Mouse (Mus musculus) CH12.LX (cell line): Measurements from ENCODE around the gene Krtap4-9. TPM values are rescaled to one million over a fixed set of nuclear protein-coding genes. Genes with fewer than 3 reads are reported as not detected.
"Not testable (repeated sequence)": the region's sequence is repeated elsewhere in the genome, so short reads cannot be mapped to it uniquely, and the experiment has no call there.

Experiments
- DNase-seq: peaks from one replicate; pipeline ENCODE4 v3.0.0-alpha.2; 2013; ENCODE audit errors: extremely low read depth
- H3K27ac ChIP-seq: 2 replicates; pipeline ENCODE4 v1.5.1; 2012; ENCODE audit warnings: low read depth, mild to moderate bottlenecking, control low read depth, moderate library complexity; ENCODE audit not compliant: insufficient read depth
- H3K27me3 ChIP-seq: replicated peaks from 2 replicates; pipeline ENCODE3; 2012; ENCODE audit warnings: inconsistent platforms
- H3K36me3 ChIP-seq, 2 experiments: replicated peaks in 1 of 2; 2 replicates each; pipeline versions ENCODE3 to v1.6.1; 2012; ENCODE audit warnings: inconsistent platforms in 1 of 2, low read length in 1 of 2, mild to moderate bottlenecking in 1 of 2, mixed read lengths in 1 of 2, moderate library complexity in 1 of 2; ENCODE audit not compliant: control insufficient read depth in 1 of 2, insufficient read depth in 1 of 2
- H3K4me1 ChIP-seq, 2 experiments: 2 replicates each; pipeline ENCODE4 v1.6.1; 2012; ENCODE audit warnings: inconsistent platforms in 1 of 2, moderate library complexity in 1 of 2; ENCODE audit not compliant: insufficient read depth in 2 of 2, control insufficient read depth in 1 of 2
- H3K4me2 ChIP-seq: 2 replicates; pipeline ENCODE4 v1.6.1; 2012; ENCODE audit warnings: low read depth, mild to moderate bottlenecking, control low read depth; ENCODE audit not compliant: poor library complexity, insufficient read depth, severe bottlenecking
- H3K4me3 ChIP-seq, 3 experiments: fragments of 150-350 bp in 1 of 3; sonication (generic) in 1 of 3; replicated peaks in 1 of 3; 2 replicates each; pipeline versions ENCODE3 to v1.5.1; 2011 to 2012; ENCODE audit warnings: low read depth in 2 of 3, low read length in 2 of 3, mild to moderate bottlenecking in 2 of 3, moderate library complexity in 2 of 3, control low read depth in 1 of 3, improper control_type of control experiment in 1 of 3, inconsistent platforms in 1 of 3, mixed read lengths in 1 of 3; ENCODE audit not compliant: poor library complexity in 1 of 3
- H3K79me2 ChIP-seq: replicated peaks from 2 replicates; pipeline ENCODE4 v1.6.1; 2012; ENCODE audit warnings: mild to moderate bottlenecking, moderate library complexity; ENCODE audit not compliant: control insufficient read depth, poor library complexity, insufficient read depth, severe bottlenecking; ENCODE audit errors: extremely low read depth
- H3K9ac ChIP-seq: 2 replicates; pipeline ENCODE4 v1.6.1; 2012; ENCODE audit warnings: low read depth, mild to moderate bottlenecking, control low read depth, moderate library complexity; ENCODE audit not compliant: insufficient read depth
- H3K9me3 ChIP-seq: replicated peaks from 2 replicates; pipeline ENCODE3; 2012; ENCODE audit warnings: low read length, inconsistent platforms, mixed read lengths
- CHD2 ChIP-seq: IDR thresholded peaks from 2 replicates; pipeline ENCODE4 v1.6.1; 2011; ENCODE audit warnings: low read length, improper control_type of control experiment
- CTCF ChIP-seq, 2 experiments: IDR thresholded peaks in 1 of 2; conservative IDR thresholded peaks in 1 of 2; 2 replicates each; pipeline ENCODE4 v1.5.1; 2011 to 2012; ENCODE audit warnings: low read depth in 2 of 2, low read length in 2 of 2, improper control_type of control experiment in 1 of 2, inconsistent platforms in 1 of 2, mild to moderate bottlenecking in 1 of 2, moderate library complexity in 1 of 2
- EP300 ChIP-seq: IDR thresholded peaks from 2 replicates; pipeline ENCODE4 v1.6.1; 2011; ENCODE audit warnings: low read length, improper control_type of control experiment
- GABPA ChIP-seq: IDR thresholded peaks from 2 replicates; pipeline ENCODE4 v1.6.1; 2012; ENCODE audit warnings: low read depth, low read length, improper control_type of control experiment, inconsistent platforms; ENCODE audit not compliant: insufficient replicate concordance
- JUND ChIP-seq: conservative IDR thresholded peaks from 2 replicates; pipeline ENCODE4 v1.6.1; 2011; ENCODE audit warnings: low read depth, low read length, improper control_type of control experiment
- KAT2A ChIP-seq: IDR thresholded peaks from 2 replicates; pipeline ENCODE4 v1.6.1; 2012; ENCODE audit warnings: low read length, improper control_type of control experiment, inconsistent platforms; ENCODE audit not compliant: insufficient replicate concordance
- MAX ChIP-seq: IDR thresholded peaks from 2 replicates; pipeline ENCODE4 v1.6.1; 2011; ENCODE audit warnings: low read length, improper control_type of control experiment
- MXI1 ChIP-seq: IDR thresholded peaks from 2 replicates; pipeline ENCODE4 v1.6.1; 2011; ENCODE audit warnings: mild to moderate bottlenecking, low read depth, low read length, improper control_type of control experiment
- POLR2A ChIP-seq: IDR thresholded peaks from 2 replicates; pipeline ENCODE4 v1.6.1; 2011; ENCODE audit warnings: low read depth, mild to moderate bottlenecking, improper control_type of control experiment, low read length
- POLR2AphosphoS2 ChIP-seq: IDR thresholded peaks from 2 replicates; pipeline ENCODE4 v1.6.1; 2011; ENCODE audit warnings: low read depth, low read length, improper control_type of control experiment
- USF2 ChIP-seq: conservative IDR thresholded peaks from 2 replicates; pipeline ENCODE4 v1.6.1; 2011; ENCODE audit warnings: low read depth, low read length, improper control_type of control experiment
- ZC3H11A ChIP-seq: IDR thresholded peaks from 2 replicates; pipeline ENCODE4 v1.6.1; 2012; ENCODE audit warnings: low read depth, mild to moderate bottlenecking, inconsistent platforms, low read length, improper control_type of control experiment
- dilution Hi-C: fragments of 300-500 bp; cut with MboI; formaldehyde crosslinking; loops from 2 replicates; pipeline ENCODE4 v1.14.3; 2020; ENCODE audit warnings: low sequenced_read_pairs; ENCODE audit not compliant: extremely low pct_unique_long_range_greater_than_20kb, extremely low pct_ligation_motif_present
- in situ Hi-C: fragments of 300-500 bp; cut with MboI; formaldehyde crosslinking; loops from 3 replicates; pipeline ENCODE4 v1.14.3; 2019; ENCODE audit warnings: low sequenced_read_pairs, low pct_ligation_motif_present, low pct_unique_long_range_greater_than_20kb, mixed read lengths
- polyA plus RNA-seq: library from polyadenylated mRNA; unstranded; fragments of >175 nt; gene quantifications from 2 replicates; pipeline ENCODE4 v1.2.1, GENCODE M21; 2012; ENCODE audit warnings: low read depth; ENCODE audit not compliant: insufficient read length
- total RNA-seq, 2 experiments: library from RNA; depleted of rRNA; stranded (reverse); fragments of 300-350 nt in 1 of 2; fragments of >200 nt in 1 of 2; gene quantifications; 2 replicates each; pipeline ENCODE4 v1.2.3; 2012 to 2014

The Krtap4-9 gene
- total and polyA plus RNA-seq, 3 experiments, result not detected

DNA sequence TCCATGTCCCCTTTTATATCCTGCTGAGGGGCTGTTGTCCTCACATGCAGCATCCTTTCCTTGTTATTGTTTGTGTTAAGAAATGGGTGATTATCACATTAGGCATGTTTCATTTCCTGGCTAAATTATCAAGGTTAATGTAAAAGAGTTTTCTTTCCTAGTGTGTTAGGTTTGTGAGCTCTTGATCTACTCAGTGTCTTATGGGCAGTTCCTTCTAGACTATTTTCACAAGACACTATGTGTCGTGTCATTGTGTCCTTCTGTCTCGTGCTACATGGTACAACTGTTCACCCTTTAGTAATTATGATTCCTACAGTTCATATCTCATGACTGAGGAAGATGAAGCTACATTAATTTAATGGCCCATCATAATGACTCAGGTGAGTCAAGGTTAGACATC lies 8.4 kb downstream of the Krtap4-9 start, which contains the start of gene Gm11596:
Gm11596 (minus strand) TSS at position 101 of the 400 bp plus-strand sequence.
- no peak for TF ChIP-seq POLR2AphosphoS2
- no peak for TF ChIP-seq GABPA
- TF ChIP-seq JUND, result no peak
- no peak for TF ChIP-seq CTCF (conservative IDR thresholded peaks at IDR 0.05 in 1 of 2, IDR thresholded peaks at IDR 0.05 in 1 of 2; ENCODE audit: low read depth in 2 of 2, low read length in 2 of 2)
- TF ChIP-seq EP300, result no peak
- no peak for TF ChIP-seq CHD2
- no peak for TF ChIP-seq MAX
- TF ChIP-seq POLR2A, result no peak
- no peak for TF ChIP-seq MXI1
- TF ChIP-seq KAT2A, result no peak
- TF ChIP-seq USF2, result no peak
- TF ChIP-seq ZC3H11A, result no peak
- Histone ChIP-seq H3K9me3 (no peaks in the 10 kb centered on the region), H3K79me2 (no peaks in the 10 kb centered on the region), H3K27ac (no peak within 1 kb of the TSS), H3K4me3 (no peak within 1 kb of the TSS), H3K9ac (no peak within 1 kb of the TSS), H3K27me3 (peaks cover 57% of the 10 kb centered on the region), H3K4me2 (no peak within 1 kb of the TSS), H3K4me1 (no peaks in the 10 kb centered on the region), H3K36me3 (no peaks in the 10 kb centered on the region)
- dilution Hi-C loops, result no loop called here
- in situ Hi-C loops, result no loop called here
- no peak for DNase-seq

DNA sequence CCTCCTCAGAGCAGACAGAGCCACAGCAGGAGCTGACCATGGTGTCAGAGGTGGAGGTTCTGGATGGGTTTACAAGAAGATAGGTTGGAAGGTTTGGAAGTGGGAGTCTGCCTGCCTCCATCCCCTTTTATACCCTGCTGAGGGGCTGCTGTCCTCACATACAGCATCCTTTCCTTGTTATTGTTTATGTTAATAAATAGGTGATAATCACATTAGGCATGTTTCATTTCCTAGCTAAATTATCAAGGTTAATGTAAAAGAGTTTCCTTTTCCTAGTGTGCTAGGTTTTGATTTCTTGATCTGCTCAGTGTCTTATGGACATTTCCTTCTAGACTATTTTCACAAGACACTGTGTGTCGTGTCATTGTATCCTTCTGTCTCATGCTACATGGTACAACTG lies 13.8 kb downstream of the Krtap4-9 start, which contains the start of gene Gm11569:
Gm11569 (minus strand) TSS at position 101 of the 400 bp plus-strand sequence.
- dilution Hi-C loops, H3K79me2 ChIP-seq, H3K4me3 ChIP-seq, H3K4me1 ChIP-seq, H3K9ac ChIP-seq, DNase-seq, in situ Hi-C loops, H3K36me3 ChIP-seq, H3K4me2 ChIP-seq, H3K9me3 ChIP-seq, H3K27ac ChIP-seq: not testable (repeated sequence)
- peaks cover 21% of the 10 kb centered on the region for H3K27me3 ChIP-seq

DNA sequence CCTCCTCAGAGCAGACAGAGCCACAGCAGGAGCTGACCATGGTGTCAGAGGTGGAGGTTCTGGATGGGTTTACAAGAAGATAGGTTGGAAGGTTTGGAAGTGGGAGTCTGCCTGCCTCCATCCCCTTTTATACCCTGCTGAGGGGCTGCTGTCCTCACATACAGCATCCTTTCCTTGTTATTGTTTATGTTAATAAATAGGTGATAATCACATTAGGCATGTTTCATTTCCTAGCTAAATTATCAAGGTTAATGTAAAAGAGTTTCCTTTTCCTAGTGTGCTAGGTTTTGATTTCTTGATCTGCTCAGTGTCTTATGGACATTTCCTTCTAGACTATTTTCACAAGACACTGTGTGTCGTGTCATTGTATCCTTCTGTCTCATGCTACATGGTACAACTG lies 19.3 kb downstream of the Krtap4-9 start, which contains the start of gene Gm11554:
Gm11554 (minus strand) TSS at position 101 of the 400 bp plus-strand sequence.
- H3K79me2 ChIP-seq, in situ Hi-C loops, dilution Hi-C loops, DNase-seq, H3K27me3 ChIP-seq, H3K36me3 ChIP-seq, H3K4me3 ChIP-seq, H3K9ac ChIP-seq, H3K27ac ChIP-seq, H3K9me3 ChIP-seq, H3K4me1 ChIP-seq, H3K4me2 ChIP-seq: not testable (repeated sequence)

DNA sequence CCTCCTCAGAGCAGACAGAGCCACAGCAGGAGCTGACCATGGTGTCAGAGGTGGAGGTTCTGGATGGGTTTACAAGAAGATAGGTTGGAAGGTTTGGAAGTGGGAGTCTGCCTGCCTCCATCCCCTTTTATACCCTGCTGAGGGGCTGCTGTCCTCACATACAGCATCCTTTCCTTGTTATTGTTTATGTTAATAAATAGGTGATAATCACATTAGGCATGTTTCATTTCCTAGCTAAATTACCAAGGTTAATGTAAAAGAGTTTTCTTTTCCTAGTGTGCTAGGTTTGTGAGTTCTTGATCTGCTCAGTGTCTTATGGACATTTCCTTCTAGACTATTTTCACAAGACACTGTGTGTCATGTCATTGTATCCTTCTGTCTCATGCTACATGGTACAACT lies 24.8 kb downstream of the Krtap4-9 start, which contains the start of gene Krtap4-13:
Krtap4-13 (minus strand) TSS at position 101 of the 400 bp plus-strand sequence.
- H3K9me3 ChIP-seq, H3K27ac ChIP-seq, DNase-seq, H3K9ac ChIP-seq, in situ Hi-C loops, H3K4me3 ChIP-seq, dilution Hi-C loops, H3K36me3 ChIP-seq, H3K4me1 ChIP-seq, H3K4me2 ChIP-seq, H3K79me2 ChIP-seq: not testable (repeated sequence)
- peaks cover 39% of the 10 kb centered on the region for H3K27me3 ChIP-seq

DNA sequence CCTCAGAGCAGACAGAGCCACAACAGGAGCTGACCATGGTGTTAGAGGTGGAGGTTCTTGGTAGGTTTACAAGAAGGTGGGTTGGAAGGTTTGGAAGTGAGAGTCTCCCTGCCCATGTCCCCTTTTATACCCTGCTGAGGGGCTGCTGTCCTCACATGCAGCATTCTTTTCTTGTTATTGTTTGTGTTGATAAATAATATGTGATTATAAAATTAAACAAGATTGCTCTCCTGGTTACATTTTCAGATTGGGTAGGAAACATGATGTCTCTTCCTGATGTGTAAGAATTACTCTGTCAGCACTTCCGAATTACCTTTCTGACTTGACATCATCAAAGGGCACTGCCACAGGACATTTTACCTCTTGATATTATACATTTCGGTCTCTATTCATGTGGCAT lies 30.6 kb downstream of the Krtap4-9 start, which contains the start of gene Gm11564:
Gm11564 (minus strand) TSS at position 101 of the 400 bp plus-strand sequence.
- H3K27ac ChIP-seq, H3K4me1 ChIP-seq, H3K79me2 ChIP-seq, H3K36me3 ChIP-seq, H3K4me2 ChIP-seq, H3K9ac ChIP-seq, in situ Hi-C loops, H3K4me3 ChIP-seq, dilution Hi-C loops, H3K9me3 ChIP-seq, DNase-seq: not testable (repeated sequence)
- peaks cover 90% of the 10 kb centered on the region for H3K27me3 ChIP-seq
